Mouse (Mus musculus) megakaryocyte, embryonic 14.5 days (primary cell): ENCODE results near the gene Ddx54.

ENCODE experiments used
- FLI1 ChIP-seq: IDR thresholded peaks from 2 replicates; pipeline ENCODE4 v1.6.1; 2012; ENCODE audit warnings: low read length, inconsistent platforms, mixed read lengths
- GATA1 ChIP-seq: IDR thresholded peaks from 3 replicates; pipeline ENCODE4 v1.6.1; 2012; ENCODE audit warnings: mixed read lengths, low read length, inconsistent platforms, borderline replicate concordance

GRCm38 (mm10) chr5:120670132-120670531 is 57.6 kb downstream of the Ddx54 start:
- no peak for TF ChIP-seq GATA1
- TF ChIP-seq FLI1 = no peak
